Mouse (Mus musculus): ENCODE results near the gene Rnf224. TPM values are rescaled to one million over a fixed set of nuclear protein-coding genes. Genes with fewer than 3 reads are reported as not detected.
A peak's percentile ranks its signal among the peaks of the same experiment; 100 is the strongest.

The Rnf224 gene
- polyA plus RNA-seq, 1 experiment from 2014 or later: not detected

DNA sequence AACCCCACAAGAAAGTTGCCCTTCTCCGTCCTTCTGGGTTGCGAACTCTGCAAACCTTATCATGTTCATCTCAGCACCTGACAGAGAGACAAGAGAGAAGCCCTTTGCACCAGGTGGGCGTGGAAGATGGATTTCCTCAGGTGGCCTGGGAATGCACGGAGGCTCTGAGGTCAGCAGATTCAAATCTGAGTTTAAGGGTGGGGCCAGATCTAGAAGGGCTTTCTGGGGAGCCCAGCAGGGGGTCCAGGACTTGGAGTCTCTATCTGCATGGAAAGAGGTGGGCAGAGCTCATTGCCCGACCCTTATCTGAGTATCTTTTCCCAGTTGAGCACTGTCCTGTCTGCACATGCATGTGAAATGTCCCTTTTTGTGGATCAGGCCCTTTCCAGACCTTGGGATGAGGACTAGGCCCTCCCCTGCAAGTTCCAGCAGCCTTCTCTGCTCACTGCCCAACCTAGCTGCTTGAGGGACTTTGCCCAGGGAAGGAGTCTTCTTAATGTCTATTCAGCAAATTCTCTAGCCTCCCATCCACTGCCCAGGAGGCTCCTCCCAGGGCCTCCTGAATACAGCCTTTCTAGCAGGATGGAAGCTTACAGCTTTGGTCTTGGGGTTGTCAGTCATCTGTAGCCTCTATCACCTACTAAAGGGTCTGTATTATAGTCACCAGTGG, 1.9 kb downstream of the Rnf224 start:
- 77% methylated on average over 5 of the region's 5 CpGs for WGBS
- no peaks in the 10 kb centered on the region for H3K27me3 ChIP-seq (ENCODE audit: control insufficient read depth, insufficient read depth, low read length)
- no peak for DNase-seq
- H3K9ac ChIP-seq (replicated peaks; ENCODE audit: low read length): no peak overlapping the region
- H3K4me3 ChIP-seq (replicated peaks; ENCODE audit: low read depth, low read length): no peak overlapping the region
- H3K4me2 ChIP-seq (ENCODE audit: low read length): no peak overlapping the region
- H3K4me1 ChIP-seq (ENCODE audit: control insufficient read depth, insufficient read depth, low read length): no peaks in the 10 kb centered on the region
- no peak overlapping the region for H3K27ac ChIP-seq (replicated peaks; ENCODE audit: low read depth, low read length)
- ATAC-seq (ENCODE audit: low FRiP score, low TSS enrichment): no peak
- no peaks in the 10 kb centered on the region for H3K9me3 ChIP-seq (ENCODE audit: control insufficient read depth, low read length)
- no peaks in the 10 kb centered on the region for H3K36me3 ChIP-seq (ENCODE audit: control insufficient read depth, insufficient read depth, low read length)

DNA sequence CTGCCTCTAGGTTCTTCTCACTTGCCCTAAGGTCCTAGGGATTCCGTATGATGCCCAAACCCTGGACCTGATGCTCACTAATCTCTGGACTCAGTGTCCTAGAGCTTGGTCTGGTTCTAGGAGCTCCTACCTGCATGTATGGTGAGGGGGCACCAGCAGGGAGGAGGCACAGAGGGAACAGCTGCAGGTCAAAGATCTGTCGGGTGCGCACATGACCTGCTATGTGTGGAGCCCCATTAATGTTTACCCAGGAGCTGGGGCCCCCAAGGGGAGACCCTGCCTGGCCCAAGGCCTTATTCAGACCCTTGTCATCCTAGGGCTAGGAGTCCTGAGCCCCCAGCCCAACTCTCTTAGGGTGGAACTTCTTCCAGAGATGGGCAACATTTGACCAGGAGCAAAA, 2.5 kb downstream of the Rnf224 start, which contains the start of gene Slc34a3:
TSS of gene Slc34a3 (minus strand) at position 315 of the 400 bp plus-strand sequence.
- H3K27me3 ChIP-seq (ENCODE audit: control insufficient read depth, insufficient read depth, low read length): no peaks in the 10 kb centered on the region
- H3K9me3 ChIP-seq (ENCODE audit: control insufficient read depth, low read length): no peaks in the 10 kb centered on the region
- no peak for DNase-seq
- H3K4me1 ChIP-seq (ENCODE audit: control insufficient read depth, insufficient read depth, low read length): no peaks in the 10 kb centered on the region
- H3K9ac ChIP-seq (replicated peaks; ENCODE audit: low read length): no peak within 1 kb of the TSS
- no peak within 1 kb of the TSS for H3K4me3 ChIP-seq (replicated peaks; ENCODE audit: low read depth, low read length)
- no peak within 1 kb of the TSS for H3K27ac ChIP-seq (replicated peaks; ENCODE audit: low read depth, low read length)
- 89% methylated on average over 3 of the region's 3 CpGs for WGBS
- no peak for ATAC-seq (ENCODE audit: low FRiP score, low TSS enrichment)
- no peaks in the 10 kb centered on the region for H3K36me3 ChIP-seq (ENCODE audit: control insufficient read depth, insufficient read depth, low read length)
- H3K4me2 ChIP-seq (ENCODE audit: low read length): no peak within 1 kb of the TSS

GRCm38 (mm10) chr2:25233421-25233820, 3.2 kb downstream of the Rnf224 start:
- no peak for ATAC-seq (ENCODE audit: low FRiP score, low TSS enrichment)
- WGBS: 86% methylated on average over 4 of the region's 4 CpGs
- no peaks in the 10 kb centered on the region for H3K4me1 ChIP-seq (ENCODE audit: control insufficient read depth, insufficient read depth, low read length)
- H3K4me2 ChIP-seq (ENCODE audit: low read length): no peak overlapping the region
- no peak overlapping the region for H3K4me3 ChIP-seq (replicated peaks; ENCODE audit: low read depth, low read length)
- H3K27me3 ChIP-seq (ENCODE audit: control insufficient read depth, insufficient read depth, low read length): no peaks in the 10 kb centered on the region
- DNase-seq: no peak
- no peaks in the 10 kb centered on the region for H3K9me3 ChIP-seq (ENCODE audit: control insufficient read depth, low read length)
- H3K9ac ChIP-seq (replicated peaks; ENCODE audit: low read length): no peak overlapping the region
- no peak overlapping the region for H3K27ac ChIP-seq (replicated peaks; ENCODE audit: low read depth, low read length)
- no peaks in the 10 kb centered on the region for H3K36me3 ChIP-seq (ENCODE audit: control insufficient read depth, insufficient read depth, low read length)

DNA sequence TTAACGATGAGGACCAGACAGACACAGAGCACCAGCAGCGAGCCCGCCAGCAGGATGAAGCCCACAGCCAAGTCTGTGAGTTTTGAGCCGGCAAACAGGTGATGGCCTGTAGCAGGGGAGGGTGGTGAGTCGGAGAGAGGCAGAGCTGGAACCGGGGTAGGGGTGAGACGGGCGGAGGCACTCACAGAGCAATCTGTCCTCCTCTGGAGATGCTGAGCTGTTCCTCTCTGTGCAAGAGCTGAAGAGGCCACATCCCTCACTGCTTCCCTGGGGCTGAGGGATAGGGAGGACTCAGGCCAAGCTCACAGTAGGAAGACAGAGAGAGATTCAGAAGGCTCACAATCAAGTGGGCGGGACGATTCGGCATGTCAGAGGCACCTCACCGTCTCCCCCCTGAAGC, 5.5 kb downstream of the Rnf224 start:
- H3K27me3 ChIP-seq (ENCODE audit: control insufficient read depth, insufficient read depth, low read length): no peaks in the 10 kb centered on the region
- H3K9ac ChIP-seq (replicated peaks; ENCODE audit: low read length): no peak overlapping the region
- DNase-seq (no peak), ATAC-seq (ENCODE audit: low FRiP score, low TSS enrichment) (no peak)
- no peaks in the 10 kb centered on the region for H3K4me1 ChIP-seq (ENCODE audit: control insufficient read depth, insufficient read depth, low read length)
- no peaks in the 10 kb centered on the region for H3K9me3 ChIP-seq (ENCODE audit: control insufficient read depth, low read length)
- H3K4me3 ChIP-seq (replicated peaks; ENCODE audit: low read depth, low read length): no peak overlapping the region
- H3K4me2 ChIP-seq (ENCODE audit: low read length): no peak overlapping the region
- 54% methylated on average over 12 of the region's 12 CpGs for WGBS
- H3K27ac ChIP-seq (replicated peaks; ENCODE audit: low read depth, low read length): no peak overlapping the region
- no peaks in the 10 kb centered on the region for H3K36me3 ChIP-seq (ENCODE audit: control insufficient read depth, insufficient read depth, low read length)

GRCm38 (mm10) chr2:25230581-25230980, 6.0 kb downstream of the Rnf224 start:
- Histone ChIP-seq H3K9me3 (ENCODE audit: control insufficient read depth, low read length) (no peaks in the 10 kb centered on the region), H3K36me3 (ENCODE audit: control insufficient read depth, insufficient read depth, low read length) (no peaks in the 10 kb centered on the region), H3K4me1 (ENCODE audit: control insufficient read depth, insufficient read depth, low read length) (peaks cover 2% of the 10 kb centered on the region), H3K4me3 (replicated peaks; ENCODE audit: low read depth, low read length) (no peak overlapping the region), H3K27me3 (ENCODE audit: control insufficient read depth, insufficient read depth, low read length) (no peaks in the 10 kb centered on the region), H3K9ac (replicated peaks; ENCODE audit: low read length) (no peak overlapping the region), H3K27ac (replicated peaks; ENCODE audit: low read depth, low read length) (no peak overlapping the region), H3K4me2 (ENCODE audit: low read length) (no peak overlapping the region)
- WGBS: 89% methylated on average over 7 of the region's 7 CpGs
- ATAC-seq (ENCODE audit: low FRiP score, low TSS enrichment) (no peak), DNase-seq (no peak)

DNA sequence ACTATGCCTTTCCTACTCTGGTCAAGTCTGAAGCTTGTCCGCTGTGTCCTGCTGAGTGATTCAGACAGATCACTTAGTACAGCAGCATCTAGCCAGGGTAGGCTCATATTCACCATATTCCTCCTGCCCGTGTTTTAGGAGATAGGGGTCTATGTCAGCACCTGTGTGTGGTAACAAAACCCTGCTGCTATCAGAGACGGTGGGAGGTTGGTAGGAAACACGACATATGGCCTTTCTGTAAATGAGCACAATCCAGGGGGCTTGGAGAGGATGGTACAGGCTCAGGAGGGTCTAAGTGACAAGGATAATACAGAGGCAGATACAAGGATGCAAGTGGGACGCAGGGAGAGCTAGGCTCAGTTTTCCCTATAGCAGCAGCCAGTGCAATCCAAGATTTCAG, 7.0 kb downstream of the Rnf224 start:
- Histone ChIP-seq H3K27ac (replicated peaks; ENCODE audit: low read depth, low read length) (no peak overlapping the region), H3K4me3 (replicated peaks; ENCODE audit: low read depth, low read length) (no peak overlapping the region), H3K9me3 (ENCODE audit: control insufficient read depth, low read length) (no peaks in the 10 kb centered on the region), H3K27me3 (ENCODE audit: control insufficient read depth, insufficient read depth, low read length) (no peaks in the 10 kb centered on the region), H3K4me2 (ENCODE audit: low read length) (no peak overlapping the region), H3K9ac (replicated peaks; ENCODE audit: low read length) (no peak overlapping the region), H3K36me3 (ENCODE audit: control insufficient read depth, insufficient read depth, low read length) (no peaks in the 10 kb centered on the region), H3K4me1 (ENCODE audit: control insufficient read depth, insufficient read depth, low read length) (peaks cover 6% of the 10 kb centered on the region)
- no peak for ATAC-seq (ENCODE audit: low FRiP score, low TSS enrichment)
- 83% methylated on average over 5 of the region's 5 CpGs for WGBS
- DNase-seq: no peak

GRCm38 (mm10) chr2:25228995-25229530, 7.5 kb downstream of the Rnf224 start:
- peak overlapping the region; percentile 37 for H3K4me2 ChIP-seq (ENCODE audit: low read length)
- H3K27me3 ChIP-seq (ENCODE audit: control insufficient read depth, insufficient read depth, low read length): no peaks in the 10 kb centered on the region
- H3K9ac ChIP-seq (replicated peaks; ENCODE audit: low read length): no peak overlapping the region
- WGBS: 69% methylated on average over 6 of the region's 6 CpGs
- no peak for DNase-seq
- no peak overlapping the region for H3K4me3 ChIP-seq (replicated peaks; ENCODE audit: low read depth, low read length)
- peaks cover 6% of the 10 kb centered on the region for H3K4me1 ChIP-seq (ENCODE audit: control insufficient read depth, insufficient read depth, low read length)
- ATAC-seq (ENCODE audit: low FRiP score, low TSS enrichment): no peak
- H3K9me3 ChIP-seq (ENCODE audit: control insufficient read depth, low read length): no peaks in the 10 kb centered on the region
- H3K36me3 ChIP-seq (ENCODE audit: control insufficient read depth, insufficient read depth, low read length): no peaks in the 10 kb centered on the region
- H3K27ac ChIP-seq (replicated peaks; ENCODE audit: low read depth, low read length): 0 out of 2 replicates have a peak overlapping the region, but pooled peaks have one; percentile 27

DNA sequence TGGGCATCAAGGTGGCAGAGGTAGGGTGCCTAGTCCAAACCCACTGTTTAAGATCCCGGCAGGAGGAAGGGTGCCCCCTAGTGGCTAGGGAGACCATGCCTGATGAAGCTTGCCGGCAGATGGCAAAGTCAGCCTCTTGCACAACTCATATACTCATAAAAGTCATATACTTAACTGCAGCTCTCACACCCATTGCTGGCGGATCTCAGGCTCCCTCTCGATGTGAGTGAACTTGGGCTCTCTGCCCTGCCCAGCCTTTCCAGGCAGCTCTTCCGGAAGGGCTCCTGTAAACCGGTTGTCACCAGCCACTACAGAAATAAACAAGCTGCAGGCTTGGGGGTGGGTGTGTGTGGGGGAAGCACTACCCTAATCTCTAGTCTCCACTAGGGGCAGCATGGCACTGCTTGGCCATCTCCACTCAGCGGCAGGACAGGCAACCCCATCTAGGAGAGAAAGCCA, 8.1 kb downstream of the Rnf224 start:
- Histone ChIP-seq H3K36me3 (ENCODE audit: control insufficient read depth, insufficient read depth, low read length) (no peaks in the 10 kb centered on the region), H3K27me3 (ENCODE audit: control insufficient read depth, insufficient read depth, low read length) (no peaks in the 10 kb centered on the region), H3K4me1 (ENCODE audit: control insufficient read depth, insufficient read depth, low read length) (peaks cover 12% of the 10 kb centered on the region), H3K4me3 (replicated peaks; ENCODE audit: low read depth, low read length) (no peak overlapping the region), H3K4me2 (ENCODE audit: low read length) (peak overlapping the region; percentile 37), H3K9ac (replicated peaks; ENCODE audit: low read length) (no peak overlapping the region), H3K27ac (replicated peaks; ENCODE audit: low read depth, low read length) (peak overlapping the region; percentile 27), H3K9me3 (ENCODE audit: control insufficient read depth, low read length) (no peaks in the 10 kb centered on the region)
- DNase-seq (peak; percentile 87), ATAC-seq (ENCODE audit: low FRiP score, low TSS enrichment) (no peak)
- WGBS: 3% methylated on average over 7 of the region's 7 CpGs

DNA sequence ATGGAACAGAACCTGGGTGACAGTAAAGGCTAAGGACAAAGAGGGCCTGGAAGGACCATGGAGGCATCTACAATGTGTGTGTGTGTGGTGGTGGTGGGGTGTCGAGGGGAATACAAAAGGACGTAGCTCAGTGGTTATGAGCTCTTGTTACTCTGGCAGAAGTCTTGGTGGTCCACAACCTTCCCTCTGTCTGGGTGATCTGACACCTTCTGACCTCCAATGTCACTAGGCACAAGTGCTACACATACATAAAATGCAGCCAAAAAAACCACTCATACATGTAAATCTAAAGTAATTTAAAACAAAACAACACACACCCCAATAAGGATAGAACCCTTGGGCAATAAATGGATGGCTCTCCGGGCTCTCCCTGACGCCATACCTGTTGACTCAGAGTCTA, 9.2 kb downstream of the Rnf224 start:
- no peak for ATAC-seq (ENCODE audit: low FRiP score, low TSS enrichment)
- Histone ChIP-seq H3K27ac (replicated peaks; ENCODE audit: low read depth, low read length) (no peak overlapping the region), H3K4me2 (ENCODE audit: low read length) (no peak overlapping the region), H3K27me3 (ENCODE audit: control insufficient read depth, insufficient read depth, low read length) (no peaks in the 10 kb centered on the region), H3K36me3 (ENCODE audit: control insufficient read depth, insufficient read depth, low read length) (no peaks in the 10 kb centered on the region), H3K4me1 (ENCODE audit: control insufficient read depth, insufficient read depth, low read length) (peaks cover 15% of the 10 kb centered on the region), H3K9me3 (ENCODE audit: control insufficient read depth, low read length) (no peaks in the 10 kb centered on the region), H3K4me3 (replicated peaks; ENCODE audit: low read depth, low read length) (no peak overlapping the region), H3K9ac (replicated peaks; ENCODE audit: low read length) (no peak overlapping the region)
- 88% methylated on average over 4 of the region's 4 CpGs for WGBS
- DNase-seq: no peak
